Mouse (Mus musculus): Measurements from ENCODE around the gene Serpina11. TPM values are rescaled to one million over a fixed set of nuclear protein-coding genes. Genes with fewer than 3 reads are reported as not detected.

Gene Serpina11
- polyA plus RNA-seq, 1 experiment from 2014 or later = not detected

GRCm38 (mm10) chr12:103978294-103978693, 11.5 kb downstream of the Serpina11 start:
- H3K27me3 ChIP-seq (replicated peaks; ENCODE audit: control insufficient read depth, insufficient read depth, low read length) = no peaks in the 10 kb centered on the region

GRCm38 (mm10) chr12:103977846-103978245, 11.9 kb downstream of the Serpina11 start:
- Histone ChIP-seq H3K4me3 (replicated peaks; ENCODE audit: low read length) (no peak overlapping the region), H3K36me3 (ENCODE audit: control insufficient read depth, insufficient read depth) (no peaks in the 10 kb centered on the region), H3K9me3 (ENCODE audit: control insufficient read depth, low read length) (no peaks in the 10 kb centered on the region), H3K27me3 (replicated peaks; ENCODE audit: control insufficient read depth, insufficient read depth, low read length) (no peaks in the 10 kb centered on the region), H3K4me2 (ENCODE audit: low read length) (no peak overlapping the region), H3K27ac (ENCODE audit: low read length) (no peak overlapping the region), H3K9ac (replicated peaks; ENCODE audit: low read depth, low read length) (no peak overlapping the region), H3K4me1 (replicated peaks; ENCODE audit: control insufficient read depth, insufficient read depth, low read length) (no peaks in the 10 kb centered on the region)
- ATAC-seq = no peak
- WGBS = 26% methylated on average over 5 of the region's 5 CpGs

More at GRCm38 (mm10) chr12:103978294-103978693, 11.5 kb downstream of the Serpina11 start:
- H3K4me1 ChIP-seq (replicated peaks; ENCODE audit: control insufficient read depth, insufficient read depth, low read length) = no peaks in the 10 kb centered on the region
- no peaks in the 10 kb centered on the region for H3K9me3 ChIP-seq (ENCODE audit: control insufficient read depth, low read length)
- H3K27ac ChIP-seq (ENCODE audit: low read length) = no peak overlapping the region
- 92% methylated on average over 10 of the region's 10 CpGs for WGBS
- H3K4me3 ChIP-seq (replicated peaks; ENCODE audit: low read length) = no peak overlapping the region
- H3K36me3 ChIP-seq (ENCODE audit: control insufficient read depth, insufficient read depth) = no peaks in the 10 kb centered on the region
- no peak for ATAC-seq
- H3K9ac ChIP-seq (replicated peaks; ENCODE audit: low read depth, low read length) = no peak overlapping the region
- H3K4me2 ChIP-seq (ENCODE audit: low read length) = no peak overlapping the region

GRCm38 (mm10) chr12:103977060-103977459, 12.7 kb downstream of the Serpina11 start:
- H3K4me1 ChIP-seq (replicated peaks; ENCODE audit: control insufficient read depth, insufficient read depth, low read length) = no peaks in the 10 kb centered on the region
- H3K27ac ChIP-seq (ENCODE audit: low read length) = no peak overlapping the region
- H3K36me3 ChIP-seq (ENCODE audit: control insufficient read depth, insufficient read depth) = no peaks in the 10 kb centered on the region
- WGBS = 46% methylated on average over 3 of the region's 3 CpGs
- no peak for ATAC-seq
- no peak overlapping the region for H3K9ac ChIP-seq (replicated peaks; ENCODE audit: low read depth, low read length)
- no peak overlapping the region for H3K4me2 ChIP-seq (ENCODE audit: low read length)
- H3K4me3 ChIP-seq (replicated peaks; ENCODE audit: low read length) = no peak overlapping the region
- H3K9me3 ChIP-seq (ENCODE audit: control insufficient read depth, low read length) = no peaks in the 10 kb centered on the region
- H3K27me3 ChIP-seq (replicated peaks; ENCODE audit: control insufficient read depth, insufficient read depth, low read length) = no peaks in the 10 kb centered on the region

GRCm38 (mm10) chr12:103971080-103971479, 18.7 kb downstream of the Serpina11 start:
- Histone ChIP-seq H3K4me2 (ENCODE audit: low read length) (no peak overlapping the region), H3K27ac (ENCODE audit: low read length) (no peak overlapping the region), H3K4me1 (replicated peaks; ENCODE audit: control insufficient read depth, insufficient read depth, low read length) (no peaks in the 10 kb centered on the region), H3K4me3 (replicated peaks; ENCODE audit: low read length) (no peak overlapping the region), H3K27me3 (replicated peaks; ENCODE audit: control insufficient read depth, insufficient read depth, low read length) (no peaks in the 10 kb centered on the region), H3K36me3 (ENCODE audit: control insufficient read depth, insufficient read depth) (no peaks in the 10 kb centered on the region), H3K9me3 (ENCODE audit: control insufficient read depth, low read length) (no peaks in the 10 kb centered on the region), H3K9ac (replicated peaks; ENCODE audit: low read depth, low read length) (no peak overlapping the region)
- 87% methylated on average over 4 of the region's 4 CpGs for WGBS
- no peak for ATAC-seq

- Histone ChIP-seq H3K36me3 (ENCODE audit: control insufficient read depth, insufficient read depth) (no peaks in the 10 kb centered on the region), H3K9ac (replicated peaks; ENCODE audit: low read depth, low read length) (no peak overlapping the region), H3K4me1 (replicated peaks; ENCODE audit: control insufficient read depth, insufficient read depth, low read length) (no peaks in the 10 kb centered on the region), H3K9me3 (ENCODE audit: control insufficient read depth, low read length) (no peaks in the 10 kb centered on the region), H3K4me3 (replicated peaks; ENCODE audit: low read length) (no peak overlapping the region), H3K4me2 (ENCODE audit: low read length) (no peak overlapping the region), H3K27me3 (replicated peaks; ENCODE audit: control insufficient read depth, insufficient read depth, low read length) (no peaks in the 10 kb centered on the region), H3K27ac (ENCODE audit: low read length) (no peak overlapping the region)
- ATAC-seq = no peak
- WGBS = 94% methylated on average over 9 of the region's 9 CpGs
Observed at GRCm38 (mm10) chr12:103969577-103970116, 20.1 kb downstream of the Serpina11 start.

GRCm38 (mm10) chr12:103966761-103967160, 23.0 kb downstream of the Serpina11 start:
- no peak overlapping the region for H3K4me2 ChIP-seq (ENCODE audit: low read length)
- no peak overlapping the region for H3K9ac ChIP-seq (replicated peaks; ENCODE audit: low read depth, low read length)
- H3K27ac ChIP-seq (ENCODE audit: low read length) = no peak overlapping the region
- WGBS = 71% methylated on average over 3 of the region's 3 CpGs
- H3K9me3 ChIP-seq (ENCODE audit: control insufficient read depth, low read length) = no peaks in the 10 kb centered on the region
- no peak for ATAC-seq
- H3K4me3 ChIP-seq (replicated peaks; ENCODE audit: low read length) = no peak overlapping the region
- no peaks in the 10 kb centered on the region for H3K36me3 ChIP-seq (ENCODE audit: control insufficient read depth, insufficient read depth)
- no peaks in the 10 kb centered on the region for H3K4me1 ChIP-seq (replicated peaks; ENCODE audit: control insufficient read depth, insufficient read depth, low read length)
- no peaks in the 10 kb centered on the region for H3K27me3 ChIP-seq (replicated peaks; ENCODE audit: control insufficient read depth, insufficient read depth, low read length)

- Histone ChIP-seq H3K4me1 (replicated peaks; ENCODE audit: control insufficient read depth, insufficient read depth, low read length) (no peaks in the 10 kb centered on the region), H3K9me3 (ENCODE audit: control insufficient read depth, low read length) (no peaks in the 10 kb centered on the region), H3K36me3 (ENCODE audit: control insufficient read depth, insufficient read depth) (no peaks in the 10 kb centered on the region), H3K4me3 (replicated peaks; ENCODE audit: low read length) (no peak overlapping the region), H3K4me2 (ENCODE audit: low read length) (no peak overlapping the region), H3K27me3 (replicated peaks; ENCODE audit: control insufficient read depth, insufficient read depth, low read length) (no peaks in the 10 kb centered on the region), H3K27ac (ENCODE audit: low read length) (no peak overlapping the region), H3K9ac (replicated peaks; ENCODE audit: low read depth, low read length) (no peak overlapping the region)
- ATAC-seq = no peak
- WGBS = 90% methylated on average over 4 of the region's 4 CpGs
Observed at GRCm38 (mm10) chr12:103963288-103963687, 26.5 kb downstream of the Serpina11 start.

- Histone ChIP-seq H3K4me3 (replicated peaks; ENCODE audit: low read length) (no peak overlapping the region), H3K4me2 (ENCODE audit: low read length) (no peak overlapping the region), H3K27ac (ENCODE audit: low read length) (no peak overlapping the region), H3K9me3 (ENCODE audit: control insufficient read depth, low read length) (no peaks in the 10 kb centered on the region), H3K9ac (replicated peaks; ENCODE audit: low read depth, low read length) (no peak overlapping the region), H3K36me3 (ENCODE audit: control insufficient read depth, insufficient read depth) (no peaks in the 10 kb centered on the region), H3K4me1 (replicated peaks; ENCODE audit: control insufficient read depth, insufficient read depth, low read length) (no peaks in the 10 kb centered on the region), H3K27me3 (replicated peaks; ENCODE audit: control insufficient read depth, insufficient read depth, low read length) (no peaks in the 10 kb centered on the region)
- 94% methylated on average over 8 of the region's 8 CpGs for WGBS
- ATAC-seq = no peak
Observed at GRCm38 (mm10) chr12:103962860-103963259, 26.9 kb downstream of the Serpina11 start.

GRCm38 (mm10) chr12:103962337-103962736, 27.4 kb downstream of the Serpina11 start:
- ATAC-seq = no peak
- H3K9ac ChIP-seq (replicated peaks; ENCODE audit: low read depth, low read length) = no peak overlapping the region

GRCm38 (mm10) chr12:103961716-103962115, 28.0 kb downstream of the Serpina11 start:
- no peaks in the 10 kb centered on the region for H3K27me3 ChIP-seq (replicated peaks; ENCODE audit: control insufficient read depth, insufficient read depth, low read length)
- H3K9me3 ChIP-seq (ENCODE audit: control insufficient read depth, low read length) = no peaks in the 10 kb centered on the region
- no peaks in the 10 kb centered on the region for H3K4me1 ChIP-seq (replicated peaks; ENCODE audit: control insufficient read depth, insufficient read depth, low read length)
- no peak for ATAC-seq
- H3K4me2 ChIP-seq (ENCODE audit: low read length) = no peak overlapping the region
- H3K36me3 ChIP-seq (ENCODE audit: control insufficient read depth, insufficient read depth) = no peaks in the 10 kb centered on the region
- H3K4me3 ChIP-seq (replicated peaks; ENCODE audit: low read length) = no peak overlapping the region
- H3K9ac ChIP-seq (replicated peaks; ENCODE audit: low read depth, low read length) = no peak overlapping the region
- WGBS = 93% methylated on average over 1 of the region's 1 CpGs
- H3K27ac ChIP-seq (ENCODE audit: low read length) = no peak overlapping the region

More at GRCm38 (mm10) chr12:103962337-103962736, 27.4 kb downstream of the Serpina11 start:
- Histone ChIP-seq H3K27me3 (replicated peaks; ENCODE audit: control insufficient read depth, insufficient read depth, low read length) (no peaks in the 10 kb centered on the region), H3K4me2 (ENCODE audit: low read length) (no peak overlapping the region), H3K4me3 (replicated peaks; ENCODE audit: low read length) (no peak overlapping the region), H3K27ac (ENCODE audit: low read length) (no peak overlapping the region), H3K36me3 (ENCODE audit: control insufficient read depth, insufficient read depth) (no peaks in the 10 kb centered on the region), H3K4me1 (replicated peaks; ENCODE audit: control insufficient read depth, insufficient read depth, low read length) (no peaks in the 10 kb centered on the region), H3K9me3 (ENCODE audit: control insufficient read depth, low read length) (no peaks in the 10 kb centered on the region)
- WGBS = 85% methylated on average over 5 of the region's 5 CpGs

Data from forebrain, embryonic 16.5 days (tissue).